In genomic region chr17:29263840-29264633, GRCm38 (mm10) we compare ENCODE assay signal across 7 mouse cellular contexts. TPM values are rescaled to one million over a fixed set of nuclear protein-coding genes. Genes with fewer than 3 reads are reported as not detected.
DNase-seq lines count a peak whose midpoint lies in the region; ATAC-seq lines count a peak whose summit lies in the region.

Ppil1 (minus strand) TSS chr17:29264186.

- peaks cover 21% of the 10 kb centered on the region; the same call in 1 of the 2 replicates for H3K4me1 ChIP-seq in intestine, embryonic 14.5 days (replicated peaks; ENCODE audit: control insufficient read depth, insufficient read depth, low read length)
- H3K4me1 ChIP-seq in midbrain, embryonic 11.5 days (ENCODE audit: control insufficient read depth, insufficient read depth, low read length) = peaks cover 20% of the 10 kb centered on the region

- H3K9me3 ChIP-seq in intestine, embryonic 14.5 days (ENCODE audit: control insufficient read depth, low read length) = no peaks in the 10 kb centered on the region
- H3K9me3 ChIP-seq in midbrain, embryonic 11.5 days (ENCODE audit: control insufficient read depth, low read length) = no peaks in the 10 kb centered on the region

- WGBS in intestine, embryonic 14.5 days = 6% methylated on average over 38 of the region's 38 CpGs
- 8% methylated on average over 38 of the region's 38 CpGs for WGBS in midbrain, embryonic 11.5 days

- peak; percentile 88 for DNase-seq in adrenal gland, adult 2 months
- DNase-seq in embryo, embryonic 10.5 days (ENCODE audit: low spot score) = peak; percentile 92
- peak; percentile 78 for DNase-seq in gastrocnemius, postnatal 25 days
- peak; percentile 96 for DNase-seq in intestine, embryonic 14.5 days (ENCODE audit: low spot score)
- DNase-seq in left cerebral cortex, postnatal 36 days (ENCODE audit: low spot score in 2 of 2) = peak; percentile 80 to 84
- DNase-seq in midbrain, embryonic 11.5 days (ENCODE audit: low spot score, missing footprints) = peak; percentile 98
- peak; percentile 68 for DNase-seq in skeletal muscle tissue, adult 2 months (ENCODE audit: low read depth, low spot score)

- H3K4me3 ChIP-seq in intestine, embryonic 14.5 days (ENCODE audit: low read depth, low read length) = peak within 1 kb of the TSS; percentile 81
- peak within 1 kb of the TSS; percentile 94 for H3K4me3 ChIP-seq in midbrain, embryonic 11.5 days (ENCODE audit: low read depth, low read length)

- H3K36me3 ChIP-seq in intestine, embryonic 14.5 days (ENCODE audit: control insufficient read depth, insufficient read depth, low read length) = peaks cover 22% of the 10 kb centered on the region
- peaks cover 3% of the 10 kb centered on the region; the same call in 1 of the 2 replicates for H3K36me3 ChIP-seq in midbrain, embryonic 11.5 days (ENCODE audit: control insufficient read depth, insufficient read depth, low read length)

- intact Hi-C loops in left cerebral cortex, postnatal 36 days (cut with DNase I) = no loop called here

- H3K9ac ChIP-seq in intestine, embryonic 14.5 days (ENCODE audit: low read length) = peak within 1 kb of the TSS; percentile 91
- peak within 1 kb of the TSS; percentile 89 for H3K9ac ChIP-seq in midbrain, embryonic 11.5 days (ENCODE audit: low read length)

- peak within 1 kb of the TSS; percentile 99 for H3K27ac ChIP-seq in intestine, embryonic 14.5 days (ENCODE audit: low read depth)
- H3K27ac ChIP-seq in midbrain, embryonic 11.5 days (ENCODE audit: low read depth, low read length) = peak within 1 kb of the TSS; percentile 98

- H3K27me3 ChIP-seq in intestine, embryonic 14.5 days (replicated peaks; ENCODE audit: control insufficient read depth, insufficient read depth, low read length) = no peaks in the 10 kb centered on the region
- no peaks in the 10 kb centered on the region for H3K27me3 ChIP-seq in midbrain, embryonic 11.5 days (ENCODE audit: control insufficient read depth, insufficient read depth, low read length)

- H3K4me2 ChIP-seq in intestine, embryonic 14.5 days (ENCODE audit: low read length) = peak within 1 kb of the TSS; percentile 85
- peak within 1 kb of the TSS; percentile 74 for H3K4me2 ChIP-seq in midbrain, embryonic 11.5 days

- ATAC-seq in intestine, embryonic 14.5 days (replicated peaks; ENCODE audit: low FRiP score, low TSS enrichment, low read depth) = peak; percentile 70
- peak; percentile 74 for ATAC-seq in midbrain, embryonic 11.5 days (ENCODE audit: low FRiP score)

RNA-seq across cellular contexts. Expression of gene Ppil1, which starts in this region (rescaled TPM):
- total RNA-seq in adrenal gland, adult 2 months (2021) = 10 to 100 TPM; 19.7 to 28.0 TPM
- polyA plus RNA-seq in adrenal gland, adult 2 months (2012; rRNA removed) = 24.6 and 26.2 TPM in 2 replicates
- 1 to 10 TPM; 7.8 TPM for total RNA-seq in gastrocnemius, postnatal 25 days (2021)
- polyA plus RNA-seq in intestine, embryonic 14.5 days (2014; fragmentation: Nextera tagmentation; extraction: Ambion mirVana) = 165 and 170 TPM in 2 replicates
- total RNA-seq in left cerebral cortex, postnatal 36 days (2021) = 10 to 100 TPM; 16.7 to 19.0 TPM
- polyA plus RNA-seq in midbrain, embryonic 11.5 days (2014; fragmentation: Nextera tagmentation; extraction: Ambion mirVana) = 163 and 170 TPM in 2 replicates

Comparison
In these comparisons a context has a peak if more than half of its experiments do, and no peak if none do; other contexts are left out.
1. Peak in every context shown above with its lines: DNase-seq, ATAC-seq, H3K4me3 ChIP-seq and H3K27ac ChIP-seq.